Mouse (Mus musculus) testis, adult 2 months (tissue): ENCODE measurements at regions not wholly inside any gene's neighbourhood (a gene's known extent, or its start where the extent isn't known, plus 50 kb on each side); places are given as distances from the start of the nearest gene placed in this dataset.

ENCODE experiments used
- H3K27ac ChIP-seq: fragments of 200-500 bp; 2 replicates; pipeline ENCODE4 v1.5.1; 2012; ENCODE audit warnings: low read depth, low read length; ENCODE audit not compliant: control insufficient read depth, insufficient read depth
- H3K27me3 ChIP-seq: fragments of 200-500 bp; 2 replicates; pipeline ENCODE4 v1.6.1; 2012; ENCODE audit warnings: mild to moderate bottlenecking, low read length, moderate library complexity; ENCODE audit not compliant: control insufficient read depth, insufficient read depth
- H3K36me3 ChIP-seq: fragments of 200-500 bp; 2 replicates; pipeline ENCODE4 v1.6.1; 2012; ENCODE audit warnings: mild to moderate bottlenecking, low read length; ENCODE audit not compliant: control insufficient read depth, insufficient read depth
- H3K4me1 ChIP-seq: fragments of 200-500 bp; 2 replicates; pipeline ENCODE4 v1.6.1; 2012; ENCODE audit warnings: low read length; ENCODE audit not compliant: control insufficient read depth, insufficient read depth
- H3K4me3 ChIP-seq: fragments of 200-500 bp; 2 replicates; pipeline ENCODE4 v1.5.1; 2012; ENCODE audit warnings: low read depth, mild to moderate bottlenecking, low read length, moderate library complexity, mixed read lengths; ENCODE audit not compliant: control insufficient read depth
- CTCF ChIP-seq: fragments of 200-500 bp; IDR thresholded peaks from 2 replicates; pipeline ENCODE4 v1.5.1; 2012; ENCODE audit warnings: low read depth, mild to moderate bottlenecking, inconsistent platforms, low read length, moderate library complexity; ENCODE audit not compliant: control insufficient read depth, insufficient read depth, insufficient replicate concordance
- POLR2A ChIP-seq: fragments of 200-500 bp; IDR thresholded peaks from 2 replicates; pipeline ENCODE4 v1.6.1; 2012; ENCODE audit warnings: low read depth, mild to moderate bottlenecking, inconsistent platforms, low read length, moderate library complexity; ENCODE audit not compliant: control insufficient read depth

DNA sequence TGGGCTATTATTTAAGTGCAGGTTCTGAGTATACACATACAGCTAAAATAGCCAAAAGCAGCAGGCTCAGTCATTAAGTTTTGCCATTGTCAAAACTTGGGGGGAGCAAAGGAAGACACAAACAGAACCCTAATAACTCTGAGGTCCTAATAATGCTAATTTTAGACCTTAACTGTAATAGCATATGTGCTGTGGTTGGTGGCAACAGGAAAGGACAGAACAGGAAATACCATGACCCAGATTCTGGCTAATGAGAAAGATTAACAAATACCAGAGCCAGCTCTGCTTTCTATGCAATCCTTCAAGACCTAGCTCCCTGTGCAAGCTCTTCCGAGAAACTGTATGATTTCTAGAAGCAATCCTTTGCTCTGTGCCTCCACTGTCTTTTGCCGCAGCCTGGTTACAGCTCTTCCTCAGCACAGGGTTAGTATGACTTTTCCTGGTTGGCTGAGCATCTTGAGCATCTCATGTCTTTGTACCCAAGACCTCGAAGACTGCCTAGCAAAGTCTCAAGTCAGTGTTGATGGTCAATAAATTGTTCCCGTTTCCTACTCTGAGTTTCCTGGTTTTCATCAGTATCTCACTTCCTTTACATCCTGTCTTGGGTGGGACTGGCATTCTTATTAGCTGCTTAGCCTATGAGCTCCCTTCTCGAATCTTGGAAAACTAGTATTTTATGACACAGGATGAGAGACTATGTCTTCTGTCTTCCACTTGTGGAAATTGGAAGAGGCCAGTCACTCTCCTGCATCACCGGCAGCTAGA lies 49.9 kb upstream of the Eed start:
- no peak overlapping the region for H3K4me3 ChIP-seq
- TF ChIP-seq POLR2A = no peak
- no peak for TF ChIP-seq CTCF
- H3K27ac ChIP-seq = peak overlapping the region; percentile 41; the same call in 1 of the 2 replicates
- no peaks in the 10 kb centered on the region for H3K27me3 ChIP-seq
- no peaks in the 10 kb centered on the region for H3K36me3 ChIP-seq
- H3K4me1 ChIP-seq = peaks cover 2% of the 10 kb centered on the region

GRCm38 (mm10) chr7:90033086-90033485 lies 52.3 kb upstream of the Eed start:
- no peak for TF ChIP-seq CTCF
- TF ChIP-seq POLR2A = no peak
- H3K36me3 ChIP-seq = no peaks in the 10 kb centered on the region
- H3K4me3 ChIP-seq = no peak overlapping the region
- H3K27ac ChIP-seq = no peak overlapping the region
- H3K27me3 ChIP-seq = no peaks in the 10 kb centered on the region
- peaks cover 2% of the 10 kb centered on the region for H3K4me1 ChIP-seq

GRCm38 (mm10) chr7:90033640-90034312 lies 53.0 kb upstream of the Eed start:
- no peak for TF ChIP-seq CTCF
- TF ChIP-seq POLR2A = no peak
- Histone ChIP-seq H3K27ac (peak overlapping the region; percentile 53; the same call in 1 of the 2 replicates), H3K4me1 (peaks cover 2% of the 10 kb centered on the region), H3K36me3 (no peaks in the 10 kb centered on the region), H3K27me3 (no peaks in the 10 kb centered on the region), H3K4me3 (no peak overlapping the region)

GRCm38 (mm10) chr7:90034498-90034897 lies 53.7 kb upstream of the Eed start:
- Histone ChIP-seq H3K4me1 (no peaks in the 10 kb centered on the region; the same call in 1 of the 2 replicates), H3K4me3 (no peak overlapping the region), H3K27me3 (no peaks in the 10 kb centered on the region), H3K27ac (no peak overlapping the region), H3K36me3 (no peaks in the 10 kb centered on the region)
- TF ChIP-seq POLR2A (no peak), CTCF (no peak)

DNA sequence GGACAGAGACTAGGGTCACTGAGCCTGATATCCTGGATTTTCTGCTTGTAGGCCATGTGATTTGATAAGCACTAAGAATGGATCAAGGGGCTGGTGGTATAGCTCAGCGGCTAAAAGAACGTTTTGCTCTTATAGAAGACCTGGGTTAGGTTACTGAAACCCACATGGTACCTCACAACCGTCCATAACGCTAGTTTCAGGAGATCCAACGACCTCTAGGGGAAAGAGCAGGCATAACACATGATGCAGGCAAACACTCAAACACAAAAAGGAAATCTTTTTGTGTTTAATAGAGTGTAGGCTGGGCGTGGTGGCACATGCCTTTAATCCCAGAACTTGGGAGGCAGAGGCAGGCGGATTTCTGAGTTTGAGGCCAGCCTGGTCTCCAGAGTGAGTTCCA lies 54.6 kb upstream of the Eed start:
- Histone ChIP-seq H3K27me3 (no peaks in the 10 kb centered on the region), H3K36me3 (no peaks in the 10 kb centered on the region), H3K4me3 (no peak overlapping the region), H3K4me1 (no peaks in the 10 kb centered on the region; the same call in 1 of the 2 replicates), H3K27ac (no peak overlapping the region)
- TF ChIP-seq CTCF (no peak), POLR2A (no peak)

DNA sequence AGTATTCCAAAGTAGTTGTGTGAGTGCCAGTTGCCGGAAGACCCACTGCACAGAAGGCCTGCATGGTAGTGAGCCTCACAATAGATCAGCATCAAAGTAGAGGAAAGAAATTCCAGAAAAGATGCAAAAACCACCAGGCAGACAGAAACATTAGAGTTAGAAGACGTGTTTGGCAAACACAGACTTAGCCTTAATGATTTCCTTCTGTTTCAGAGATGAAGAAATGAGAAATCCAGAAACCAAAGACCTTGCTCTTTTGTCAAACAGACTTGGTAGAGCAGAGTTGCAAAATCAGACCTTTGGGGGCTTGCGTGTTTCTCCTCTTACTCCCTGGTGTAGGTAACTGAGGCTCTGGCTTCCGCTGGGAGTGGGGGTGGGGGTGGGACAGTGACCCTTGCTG lies 57.0 kb upstream of the Eed start:
- Histone ChIP-seq H3K27ac (no peak overlapping the region), H3K4me3 (no peak overlapping the region)

DNA sequence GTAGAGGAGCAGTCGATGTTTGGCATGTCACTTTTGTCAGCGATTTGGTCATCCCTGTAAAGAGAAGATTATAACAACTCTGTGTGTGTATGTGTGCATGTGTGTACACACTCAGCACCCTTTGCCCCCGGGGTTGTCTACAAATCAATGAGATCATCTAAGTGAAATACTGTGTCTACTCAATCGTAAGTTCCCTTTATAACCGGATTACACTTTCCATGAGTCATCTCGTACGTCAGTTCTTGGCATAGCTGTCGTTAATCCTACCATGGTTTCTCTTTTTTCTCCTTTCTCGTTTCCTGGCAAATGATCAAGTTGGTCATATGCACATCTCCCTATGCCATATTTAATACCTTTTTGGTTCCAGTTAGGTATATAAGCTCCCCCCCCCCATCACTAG lies 58.7 kb upstream of the Eed start:
- no peak for TF ChIP-seq CTCF
- TF ChIP-seq POLR2A = no peak
- no peaks in the 10 kb centered on the region for H3K4me1 ChIP-seq
- no peaks in the 10 kb centered on the region; the same call in 1 of the 2 replicates for H3K36me3 ChIP-seq
- no peak overlapping the region for H3K4me3 ChIP-seq
- no peaks in the 10 kb centered on the region for H3K27me3 ChIP-seq
- no peak overlapping the region for H3K27ac ChIP-seq

More for the DNA sequence above, 57.0 kb upstream of the Eed start:
- Histone ChIP-seq H3K27me3 (no peaks in the 10 kb centered on the region), H3K4me1 (no peaks in the 10 kb centered on the region; the same call in 1 of the 2 replicates), H3K36me3 (no peaks in the 10 kb centered on the region; the same call in 1 of the 2 replicates)
- TF ChIP-seq POLR2A = no peak
- TF ChIP-seq CTCF = no peak
